Mouse (Mus musculus): ENCODE results near the gene Iffo1.
"Not testable (repeated sequence)": the region's sequence is repeated elsewhere in the genome, so short reads cannot be mapped to it uniquely, and the experiment has no call there.

Gene Iffo1

GRCm38 (mm10) chr6:125160854-125161760 lies 16.1 kb downstream of the Iffo1 start:
- DNase-seq (ENCODE audit: low read depth, low spot score) = peak; percentile 72

- peak; percentile 73 for DNase-seq (ENCODE audit: low read depth, low spot score)
Observed at GRCm38 (mm10) chr6:125161971-125162370, 16.9 kb downstream of the Iffo1 start.

GRCm38 (mm10) chr6:125162615-125163305 lies 17.7 kb downstream of the Iffo1 start:
- not testable (repeated sequence) for DNase-seq (ENCODE audit: low read depth, low spot score)

GRCm38 (mm10) chr6:125163801-125164657 lies 19.0 kb downstream of the Iffo1 start:
- peak; percentile 32 for DNase-seq (ENCODE audit: low read depth, low spot score)

GRCm38 (mm10) chr6:125164672-125165327 lies 19.8 kb downstream of the Iffo1 start:
- DNase-seq (ENCODE audit: low read depth, low spot score) = peak; percentile 60

GRCm38 (mm10) chr6:125165328-125165891 lies 20.4 kb downstream of the Iffo1 start:
- peak; percentile 98 for DNase-seq (ENCODE audit: low read depth, low spot score)

GRCm38 (mm10) chr6:125166051-125166751 lies 21.2 kb downstream of the Iffo1 start, which contains the start of gene Gapdh:
TSS of gene Gapdh (minus strand) at chr6:125166467.
- DNase-seq (ENCODE audit: low read depth, low spot score) = peak; percentile 89

- DNase-seq (ENCODE audit: low read depth, low spot score) = peak; percentile 64
Observed at GRCm38 (mm10) chr6:125166861-125167650, 22.0 kb downstream of the Iffo1 start.

GRCm38 (mm10) chr6:125168086-125168485 lies 23.0 kb downstream of the Iffo1 start:
- DNase-seq (ENCODE audit: low read depth, low spot score) = no peak

- peak; percentile 43 for DNase-seq (ENCODE audit: low read depth, low spot score)
Observed at GRCm38 (mm10) chr6:125170194-125170593, 25.2 kb downstream of the Iffo1 start.

GRCm38 (mm10) chr6:125172474-125172873 lies 27.4 kb downstream of the Iffo1 start:
- DNase-seq (ENCODE audit: low read depth, low spot score) = no peak

GRCm38 (mm10) chr6:125173256-125173655 lies 28.2 kb downstream of the Iffo1 start:
- DNase-seq (ENCODE audit: low read depth, low spot score) = no peak

GRCm38 (mm10) chr6:125175469-125175868 lies 30.4 kb downstream of the Iffo1 start:
- no peak for DNase-seq (ENCODE audit: low read depth, low spot score)

- DNase-seq (ENCODE audit: low read depth, low spot score) = no peak
Observed at GRCm38 (mm10) chr6:125179601-125180000, 34.6 kb downstream of the Iffo1 start.

- no peak for DNase-seq (ENCODE audit: low read depth, low spot score)
Observed at GRCm38 (mm10) chr6:125182133-125182532, 37.1 kb downstream of the Iffo1 start.

GRCm38 (mm10) chr6:125186203-125186602 lies 41.2 kb downstream of the Iffo1 start:
- DNase-seq (ENCODE audit: low read depth, low spot score) = no peak

GRCm38 (mm10) chr6:125190816-125191215 lies 45.8 kb downstream of the Iffo1 start:
- no peak for DNase-seq (ENCODE audit: low read depth, low spot score)

GRCm38 (mm10) chr6:125191332-125192015 lies 46.4 kb downstream of the Iffo1 start, which contains the start of the genes Ncapd2 and Mrpl51:
TSS of gene Ncapd2 (minus strand) at chr6:125191701.
TSS of gene Mrpl51 (plus strand) at chr6:125191801.
- DNase-seq (ENCODE audit: low read depth, low spot score) = peak; percentile 99

Measured in A20 (cell line).